Mouse (Mus musculus) testis, postnatal 10 days (tissue): Measurements from ENCODE around the gene Mthfsd.

ENCODE experiments used
- DNase-seq: peaks from one replicate; pipeline ENCODE4 v3.0.0; 2021; ENCODE audit warnings: low spot score

Mthfsd gene

GRCm38 (mm10) chr8:121088871-121089630 is 19.1 kb downstream of the Mthfsd start:
- no peak for DNase-seq

- no peak for DNase-seq
These were observed 19.9 kb downstream of the Mthfsd start for GRCm38 (mm10) chr8:121088281-121088680.

DNA sequence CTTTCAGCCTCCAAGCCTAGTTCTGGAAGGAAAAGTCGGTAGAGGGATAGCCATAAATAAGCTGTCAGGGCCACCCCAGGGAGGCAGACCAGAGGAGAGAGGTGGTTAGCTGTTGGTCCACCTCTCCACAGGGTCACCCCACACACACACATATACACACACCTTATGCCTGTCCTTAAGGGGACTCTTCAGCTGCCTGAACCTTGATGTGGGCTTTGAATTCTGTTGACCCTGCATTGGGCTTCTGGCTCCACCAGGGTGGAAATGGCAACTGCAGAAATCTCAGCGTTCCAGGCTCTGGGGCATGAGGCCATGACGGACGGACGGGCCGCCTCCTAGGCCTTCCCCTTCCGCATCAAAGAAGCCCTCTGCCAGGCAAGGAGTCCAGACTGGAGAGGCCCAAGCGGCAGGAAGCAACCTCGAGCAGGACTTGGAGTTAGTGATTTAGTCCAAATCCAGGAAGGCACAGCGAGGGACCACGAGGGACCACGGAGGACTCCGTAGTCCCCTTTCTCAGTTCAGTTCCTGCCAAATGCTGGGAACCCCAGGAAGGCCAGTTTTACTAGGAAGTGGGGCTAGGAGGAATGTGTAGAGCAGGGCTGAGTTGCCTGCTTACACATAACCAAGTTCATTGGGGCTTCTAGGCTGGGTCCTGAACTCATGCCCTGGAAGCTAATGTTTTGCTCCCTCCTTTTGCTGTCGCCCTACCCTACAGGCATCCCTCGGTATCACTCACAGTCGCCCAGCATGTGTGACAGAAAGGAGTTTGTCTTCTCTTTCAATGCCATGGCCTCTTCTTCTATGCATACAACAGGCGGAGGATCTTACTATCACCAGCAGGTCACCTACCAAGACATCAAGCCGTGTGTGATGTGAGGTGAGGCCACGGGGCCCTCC is 21.9 kb downstream of the Mthfsd start:
- DNase-seq = no peak

- no peak for DNase-seq
These were observed 22.6 kb downstream of the Mthfsd start for GRCm38 (mm10) chr8:121085561-121085960.

GRCm38 (mm10) chr8:121085011-121085410 is 23.2 kb downstream of the Mthfsd start:
- DNase-seq = no peak

DNA sequence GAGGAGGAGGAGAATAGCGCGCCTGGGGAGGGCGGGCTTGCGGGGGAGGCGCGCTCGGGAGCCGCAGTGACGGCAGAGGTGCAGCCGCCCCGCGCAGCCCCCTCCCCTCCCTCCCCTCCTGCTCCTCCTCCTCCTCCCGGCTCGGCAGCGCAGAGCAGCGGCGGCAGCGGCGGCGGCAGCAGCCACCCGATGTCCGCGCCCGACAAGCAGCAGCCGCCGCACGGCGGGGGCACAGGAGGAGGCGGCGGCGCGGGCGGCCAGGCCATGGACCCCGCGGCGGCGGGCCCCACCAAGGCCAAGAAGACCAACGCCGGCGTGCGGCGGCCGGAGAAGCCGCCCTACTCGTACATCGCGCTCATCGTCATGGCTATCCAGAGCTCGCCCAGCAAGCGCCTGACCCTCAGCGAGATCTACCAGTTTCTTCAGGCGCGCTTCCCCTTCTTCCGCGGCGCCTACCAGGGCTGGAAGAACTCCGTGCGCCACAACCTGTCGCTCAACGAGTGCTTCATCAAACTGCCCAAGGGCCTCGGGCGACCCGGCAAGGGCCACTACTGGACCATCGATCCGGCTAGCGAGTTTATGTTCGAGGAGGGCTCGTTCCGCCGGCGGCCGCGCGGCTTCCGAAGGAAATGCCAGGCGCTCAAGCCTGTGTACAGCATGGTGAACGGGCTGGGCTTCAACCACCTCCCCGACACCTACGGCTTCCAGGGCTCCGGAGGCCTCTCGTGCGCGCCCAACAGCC is 23.8 kb downstream of the Mthfsd start, which contains the start of gene Foxf1:
Gene Foxf1 (plus strand): TSS at position 177 of the 742 bp plus-strand sequence.
- no peak for DNase-seq

DNA sequence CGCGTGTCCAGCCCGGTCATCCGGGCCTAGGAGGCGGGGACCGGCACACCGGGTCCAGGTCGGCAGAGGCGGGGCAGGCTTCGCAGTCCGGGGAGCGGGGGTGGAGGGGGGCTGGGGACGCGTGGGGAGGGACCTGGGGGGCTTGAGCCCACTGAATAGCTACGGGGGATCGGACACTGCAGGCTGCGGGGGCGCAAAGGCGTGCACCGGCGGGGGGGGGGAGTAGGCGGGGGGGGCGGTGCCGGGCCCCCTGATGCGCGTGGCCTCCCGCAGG is 24.3 kb downstream of the Mthfsd start:
- DNase-seq = no peak

DNA sequence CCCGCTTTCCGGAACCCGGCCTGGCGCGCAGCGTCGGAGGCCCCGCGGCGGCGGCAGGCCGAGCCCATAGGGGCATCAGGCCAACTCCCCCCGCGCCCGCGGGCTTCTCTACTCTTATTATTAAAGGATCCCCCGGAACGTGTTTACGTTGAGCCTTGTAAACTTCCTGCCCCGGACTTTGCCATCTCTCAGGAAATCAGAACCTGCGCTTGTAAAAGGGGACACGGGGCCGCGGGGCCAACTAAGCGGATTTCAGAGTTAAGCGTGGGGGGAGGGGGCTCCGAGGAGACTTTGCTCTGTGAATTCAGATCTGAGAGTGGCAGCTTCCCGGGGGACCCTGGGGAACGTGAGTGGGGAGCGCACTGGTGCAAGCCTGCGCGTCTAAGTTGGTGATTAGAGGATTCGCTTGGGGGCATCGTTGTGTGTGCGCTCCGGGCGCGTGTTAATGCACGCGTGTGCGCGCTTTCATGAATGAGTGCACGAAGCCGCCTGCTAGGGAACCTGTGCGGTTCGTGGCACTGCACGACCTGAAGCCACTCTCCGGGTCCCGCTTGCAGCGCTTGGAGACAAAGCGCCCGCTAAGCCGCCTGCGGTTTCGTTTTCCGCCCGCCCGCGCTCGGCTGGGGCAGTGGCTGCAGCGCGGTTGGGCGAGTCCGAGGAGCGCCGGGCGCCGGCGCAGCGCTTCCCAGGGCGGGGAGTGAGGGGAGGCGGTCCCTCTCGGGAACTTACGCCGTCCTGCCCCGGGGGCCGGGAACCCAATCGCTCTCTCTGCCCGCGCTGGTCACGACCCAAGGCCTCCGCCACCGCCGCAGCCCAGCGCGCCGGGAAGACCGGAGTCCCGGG is 24.9 kb downstream of the Mthfsd start:
- peak; percentile 75 for DNase-seq

DNA sequence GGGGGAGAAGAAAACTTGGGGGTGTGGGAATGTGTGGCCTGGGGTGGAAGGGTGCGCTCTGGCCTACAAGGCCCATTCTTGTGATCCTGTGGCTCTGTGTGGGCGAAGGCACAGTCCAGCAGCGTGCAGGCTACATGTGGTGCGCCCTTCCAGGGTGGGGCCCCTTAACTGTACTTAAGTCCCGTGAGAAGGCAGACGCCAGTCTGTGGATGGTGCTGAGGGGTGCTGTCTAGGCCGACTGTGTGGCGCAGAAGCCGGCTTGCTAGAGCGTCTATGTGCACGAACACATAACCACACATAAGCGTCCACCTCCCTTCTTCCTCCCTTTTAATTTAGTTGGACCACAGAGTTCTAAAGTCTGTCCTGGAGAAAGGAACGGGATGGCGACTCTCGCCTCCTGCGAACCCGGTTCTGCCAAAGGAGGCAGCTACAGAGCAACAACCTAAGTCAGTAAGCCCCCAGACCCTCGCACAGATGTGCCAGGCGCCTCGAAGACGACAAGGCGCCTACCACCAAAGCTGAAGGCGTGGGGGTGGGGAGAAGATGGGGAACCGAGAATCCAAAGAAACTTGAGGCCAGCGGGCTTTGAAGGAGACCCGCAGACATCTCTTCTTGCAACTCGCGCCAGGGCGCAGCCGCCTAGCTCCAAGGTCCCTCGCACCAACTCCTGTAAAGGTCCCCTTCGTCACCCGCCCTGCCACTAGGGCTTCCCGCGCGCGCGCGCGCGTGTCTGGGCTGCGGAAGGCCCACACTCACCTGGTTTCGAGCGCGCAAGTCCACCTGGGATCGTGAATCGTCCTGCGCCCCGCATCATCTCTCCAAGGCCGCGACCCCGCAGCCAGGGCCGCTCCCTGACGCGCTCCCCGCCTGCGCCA is 25.7 kb downstream of the Mthfsd start:
- no peak for DNase-seq

DNA sequence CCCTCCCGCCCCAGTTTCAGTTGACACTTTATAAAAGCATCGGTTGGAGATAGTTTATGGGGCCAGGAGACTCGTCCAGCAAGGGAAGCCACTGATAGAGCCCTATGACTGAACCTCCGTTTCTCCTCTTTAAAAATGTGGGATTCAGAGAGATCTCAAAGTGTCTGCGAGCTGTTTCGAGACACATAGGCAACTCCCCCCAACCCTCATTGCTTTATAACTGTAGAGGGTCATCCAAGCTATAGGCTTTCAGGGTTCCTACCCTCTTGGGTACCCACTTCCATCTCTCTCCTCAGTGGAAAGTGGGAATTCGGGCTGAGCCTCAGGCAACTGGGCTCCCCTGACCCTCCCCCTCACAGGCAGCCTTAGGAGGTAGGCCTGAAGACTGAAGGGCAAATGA is 26.8 kb downstream of the Mthfsd start:
- DNase-seq = no peak

- no peak for DNase-seq
These were observed 27.7 kb downstream of the Mthfsd start for GRCm38 (mm10) chr8:121080361-121081090.

DNA sequence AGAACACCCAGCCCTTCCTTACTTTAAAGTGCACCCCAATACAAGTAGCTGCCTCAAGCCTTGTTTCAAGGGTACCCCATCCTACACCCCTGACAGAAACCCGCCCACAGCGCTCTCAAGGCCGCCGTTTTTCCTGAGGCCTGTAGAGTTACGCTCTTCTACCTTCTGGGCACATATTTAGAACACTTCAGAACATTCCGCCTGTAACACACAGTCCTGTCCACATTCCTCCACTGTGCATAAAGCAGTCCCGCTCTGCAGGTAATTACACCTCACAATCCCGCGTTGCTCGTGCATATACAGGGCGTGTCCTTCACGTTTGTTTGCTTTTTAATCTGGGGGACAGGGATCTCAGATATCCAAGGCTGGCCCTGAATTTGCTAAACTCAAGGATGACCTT is 28.2 kb downstream of the Mthfsd start:
- no peak for DNase-seq

GRCm38 (mm10) chr8:121079201-121079600 is 29.0 kb downstream of the Mthfsd start:
- DNase-seq = no peak

- no peak for DNase-seq
These were observed 29.5 kb downstream of the Mthfsd start for GRCm38 (mm10) chr8:121078721-121079120.

DNA sequence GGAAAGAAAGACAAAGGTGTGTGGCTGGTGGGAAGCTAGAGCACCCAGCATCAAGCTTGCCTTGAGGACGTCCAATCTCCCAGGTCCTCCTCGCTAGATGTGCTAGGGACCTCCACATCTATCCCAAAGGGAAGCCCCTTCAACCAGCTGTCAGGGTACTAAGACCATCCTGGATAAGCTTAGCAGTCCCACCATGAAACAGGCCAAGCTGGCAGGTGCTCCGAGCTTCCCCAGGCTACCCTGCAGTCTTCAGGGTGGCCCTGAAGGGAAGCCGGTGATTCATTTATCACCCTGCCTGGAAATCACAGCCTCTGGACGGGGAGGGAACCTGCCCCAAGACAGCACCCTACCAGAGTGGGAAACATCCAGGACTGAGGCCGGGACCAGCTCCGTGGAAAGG is 31.6 kb downstream of the Mthfsd start:
- DNase-seq = no peak

- no peak for DNase-seq
These were observed 32.3 kb downstream of the Mthfsd start for GRCm38 (mm10) chr8:121075936-121076335.

- no peak for DNase-seq
These were observed 33.4 kb downstream of the Mthfsd start for GRCm38 (mm10) chr8:121074848-121075145.

DNA sequence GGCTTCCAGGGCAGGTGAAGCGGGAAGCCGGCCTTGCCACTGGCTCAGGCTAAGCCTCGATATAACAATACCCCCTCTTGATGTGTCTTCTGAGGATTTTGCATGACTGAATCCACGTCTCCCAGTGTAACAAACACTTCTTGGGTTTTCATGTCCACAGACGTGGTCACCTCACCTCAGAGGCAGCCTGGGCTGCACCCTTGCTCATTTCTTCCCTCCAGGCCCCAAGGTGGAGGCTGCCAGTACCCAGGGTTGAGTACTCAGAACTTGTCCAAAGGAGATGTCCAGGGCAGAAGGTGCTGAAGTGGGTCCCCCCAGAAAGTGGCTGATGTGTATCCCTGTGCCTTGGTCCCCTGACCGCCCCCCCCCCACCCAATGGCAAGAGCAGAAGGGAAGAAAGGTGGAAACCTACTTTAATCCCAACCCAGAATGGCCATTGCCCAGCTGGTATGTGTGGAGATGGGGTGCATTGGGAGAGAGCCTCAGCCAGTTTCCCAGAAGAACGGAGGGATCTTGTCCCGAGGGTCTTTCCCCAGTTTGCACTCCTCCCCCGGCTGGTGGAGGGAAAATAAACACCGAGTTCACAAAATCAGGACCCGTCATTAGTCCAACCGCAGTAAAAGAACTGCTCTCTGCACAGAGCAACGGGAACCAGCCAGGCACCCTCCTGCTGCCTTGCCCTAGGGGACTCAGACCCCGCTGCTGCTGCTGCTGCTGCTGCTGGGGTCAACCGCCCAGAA is 33.9 kb downstream of the Mthfsd start:
- no peak for DNase-seq
